Mouse (Mus musculus) megakaryocyte, adult 5-6 weeks (primary cell): ENCODE results near the gene Vmn1r148. TPM values are rescaled to one million over a fixed set of nuclear protein-coding genes. Genes with fewer than 3 reads are reported as not detected.
"Not testable (repeated sequence)": the region's sequence is repeated elsewhere in the genome, so short reads cannot be mapped to it uniquely, and the experiment has no call there.

Source experiments
- ATAC-seq: 2 replicates; pipeline ENCODE4 v1.8.0; 2016; ENCODE audit warnings: mild to moderate bottlenecking, inconsistent platforms; ENCODE audit not compliant: poor library complexity, severe bottlenecking
- total RNA-seq, 2 experiments: library from RNA; stranded (forward) in 1 of 2; stranded (reverse) in 1 of 2; fragments of 153-499, 151-499 nt in 1 of 2; fragments of 221-1000, 200-1000 nt in 1 of 2; gene quantifications; 2 replicates each; pipeline versions ENCODE4 v1.2.3 to v1.2.4; 2015 to 2017

Vmn1r148 gene
- total RNA-seq (2015) = not detected in 2 replicates
- not detected in 2 replicates for total RNA-seq (2017)

DNA sequence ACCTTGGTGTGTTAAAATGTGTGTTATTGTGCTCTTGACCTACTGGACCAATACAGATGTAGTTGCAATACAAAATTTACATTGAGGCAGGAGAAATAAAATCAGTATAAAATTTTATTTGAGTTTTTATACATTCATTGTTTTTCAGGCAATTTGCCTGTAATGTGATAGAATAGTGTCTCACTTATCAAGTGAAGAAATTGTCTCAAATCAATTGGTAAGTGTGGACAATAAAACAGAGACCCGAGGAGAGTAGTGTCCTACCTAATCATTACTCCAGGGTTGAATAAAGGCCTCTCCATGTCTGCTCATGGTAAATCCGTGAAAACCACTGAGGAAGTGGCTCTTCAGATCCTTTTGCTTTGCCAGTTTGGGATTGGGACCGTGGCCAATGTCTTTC is at the start of gene Vmn1r148:
TSS of gene Vmn1r148 (plus strand) at position 301 of the 400 bp plus-strand sequence.
- not testable (repeated sequence) for ATAC-seq

DNA sequence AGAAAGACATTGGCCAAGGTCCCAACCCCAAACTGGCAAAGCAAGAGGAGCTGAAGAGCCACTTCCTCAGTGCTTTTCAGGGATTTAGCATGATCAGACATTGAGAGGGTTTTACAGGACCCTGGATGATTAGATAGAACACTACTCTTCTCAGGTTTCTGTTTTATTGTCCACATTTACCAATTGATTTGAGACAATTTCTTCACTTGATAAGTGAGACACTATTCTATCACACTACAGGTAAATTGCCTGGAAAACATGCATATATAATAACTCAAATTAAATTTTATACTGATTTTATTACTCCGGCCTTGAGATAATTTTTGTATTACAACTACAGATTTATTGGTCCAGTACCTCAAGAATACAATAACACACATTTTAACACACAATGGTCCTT is 42.4 kb upstream of the Vmn1r148 start, which contains the start of gene Gm8660:
TSS of gene Gm8660 (minus strand) at position 101 of the 400 bp plus-strand sequence.
- ATAC-seq = not testable (repeated sequence)

DNA sequence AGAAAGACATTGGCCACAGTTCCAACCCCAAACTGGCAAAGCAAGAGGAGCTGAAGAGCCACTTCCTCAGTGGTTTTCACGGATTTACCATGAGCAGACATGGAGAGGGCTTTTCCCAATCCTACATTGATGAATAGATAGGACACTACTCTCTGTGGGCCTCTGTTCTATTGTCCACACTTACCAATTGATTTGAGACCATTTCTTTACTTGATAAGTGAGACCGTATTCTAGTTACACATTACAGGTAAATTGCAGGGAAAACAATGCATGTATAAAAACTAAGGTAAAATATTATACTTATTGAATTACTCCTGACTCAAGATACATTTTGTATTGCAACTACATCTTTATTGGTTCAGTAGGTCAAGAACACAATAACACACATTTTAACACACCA is 24.7 kb downstream of the Vmn1r148 start, which contains the start of gene Vmn1r149:
TSS of gene Vmn1r149 (minus strand) at position 101 of the 400 bp plus-strand sequence.
- not testable (repeated sequence) for ATAC-seq

DNA sequence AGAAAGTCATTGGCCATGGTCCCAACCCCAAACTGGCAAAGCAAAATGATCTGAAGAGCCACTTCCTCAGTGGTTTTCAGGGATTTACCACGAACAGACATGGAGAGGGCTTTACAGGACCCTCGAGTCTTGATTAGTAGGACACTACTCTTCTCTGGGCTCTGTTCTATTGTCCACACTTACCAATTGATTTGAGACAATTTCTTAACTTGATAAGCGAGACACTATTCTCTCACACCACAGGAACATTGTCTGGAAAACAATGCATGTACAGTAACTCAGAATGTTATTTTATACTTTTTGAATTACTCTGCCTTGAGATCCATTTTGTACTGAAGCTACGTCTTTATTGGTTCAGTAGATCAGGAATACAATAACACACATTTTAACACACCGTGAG is 50.6 kb downstream of the Vmn1r148 start, which contains the start of gene Gm10665:
TSS of gene Gm10665 (minus strand) at position 101 of the 400 bp plus-strand sequence.
- ATAC-seq = not testable (repeated sequence)

Other genes starting within 250 kb of the Vmn1r148 start
- gene Vmn1r142, start 249.5 kb upstream of the Vmn1r148 start, total RNA-seq (2015) = not detected in 2 replicates
- gene Vmn1r142, start 249.5 kb upstream of the Vmn1r148 start, total RNA-seq (2017) = not detected in 2 replicates
- gene Vmn1r143, start 224.2 kb upstream of the Vmn1r148 start, total RNA-seq (2015) = not detected in 2 replicates
- gene Vmn1r143, start 224.2 kb upstream of the Vmn1r148 start, total RNA-seq (2017) = not detected in 2 replicates
- gene Gm8653, start 212.3 kb upstream of the Vmn1r148 start, total RNA-seq (2015) = not detected in 2 replicates
- not detected in 2 replicates for gene Gm8653, start 212.3 kb upstream of the Vmn1r148 start, total RNA-seq (2017)
- not detected in 2 replicates for gene Gm8453, start 184.1 kb upstream of the Vmn1r148 start, total RNA-seq (2015)
- gene Gm8453, start 184.1 kb upstream of the Vmn1r148 start, total RNA-seq (2017) = not detected in 2 replicates
- not detected in 2 replicates for gene Gm4187, start 83.9 kb upstream of the Vmn1r148 start, total RNA-seq (2015)
- not detected in 2 replicates for gene Gm4187, start 83.9 kb upstream of the Vmn1r148 start, total RNA-seq (2017)
- not detected in 2 replicates for gene Gm8660, start 42.5 kb upstream of the Vmn1r148 start, total RNA-seq (2015)
- gene Gm8660, start 42.5 kb upstream of the Vmn1r148 start, total RNA-seq (2017) = not detected in 2 replicates
- not detected in 2 replicates for gene Vmn1r149, start 24.6 kb downstream of the Vmn1r148 start, total RNA-seq (2015)
- gene Vmn1r149, start 24.6 kb downstream of the Vmn1r148 start, total RNA-seq (2017) = not detected in 2 replicates
- not detected in 2 replicates for gene Gm10665, start 50.5 kb downstream of the Vmn1r148 start, total RNA-seq (2015)
- not detected in 2 replicates for gene Gm10665, start 50.5 kb downstream of the Vmn1r148 start, total RNA-seq (2017)
- not detected in 2 replicates for gene Vmn1r151, start 86.1 kb downstream of the Vmn1r148 start, total RNA-seq (2015)
- not detected in 2 replicates for gene Vmn1r151, start 86.1 kb downstream of the Vmn1r148 start, total RNA-seq (2017)
- gene Vmn1r152, start 109.4 kb downstream of the Vmn1r148 start, total RNA-seq (2015) = not detected in 2 replicates
- gene Vmn1r152, start 109.4 kb downstream of the Vmn1r148 start, total RNA-seq (2017) = not detected in 2 replicates
- not detected in 2 replicates for gene Gm8677, start 121.3 kb downstream of the Vmn1r148 start, total RNA-seq (2015)
- not detected in 2 replicates for gene Gm8677, start 121.3 kb downstream of the Vmn1r148 start, total RNA-seq (2017)
- not detected in 2 replicates for gene Gm4201, start 151.8 kb downstream of the Vmn1r148 start, total RNA-seq (2015)
- not detected in 2 replicates for gene Gm4201, start 151.8 kb downstream of the Vmn1r148 start, total RNA-seq (2017)
- not detected in 2 replicates for gene Gm4565, start 174.5 kb downstream of the Vmn1r148 start, total RNA-seq (2015)
- gene Gm4565, start 174.5 kb downstream of the Vmn1r148 start, total RNA-seq (2017) = not detected in 2 replicates
- not detected in 2 replicates for gene Vmn1r155, start 244.4 kb downstream of the Vmn1r148 start, total RNA-seq (2015)
- gene Vmn1r155, start 244.4 kb downstream of the Vmn1r148 start, total RNA-seq (2017) = not detected in 2 replicates